Mouse (Mus musculus) bone marrow, adult 2 months (tissue): ENCODE data around the gene Lrrc29. TPM values are rescaled to one million over a fixed set of nuclear protein-coding genes. Genes with fewer than 3 reads are reported as not detected.
"Not testable (repeated sequence)": the region's sequence is repeated elsewhere in the genome, so short reads cannot be mapped to it uniquely, and the experiment has no call there.

Experiments
- H3K27ac ChIP-seq: fragments of 200-500 bp; 2 replicates; pipeline ENCODE4 v1.5.1; 2012; ENCODE audit warnings: low read depth, mild to moderate bottlenecking, control low read depth, inconsistent platforms, low read length; ENCODE audit not compliant: control insufficient read depth, poor library complexity, insufficient read depth
- H3K4me1 ChIP-seq: fragments of 200-500 bp; 2 replicates; pipeline ENCODE4 v1.6.1; 2011; ENCODE audit warnings: low read length; ENCODE audit not compliant: control insufficient read depth, insufficient read depth
- H3K4me3 ChIP-seq: fragments of 200-500 bp; replicated peaks from 2 replicates; pipeline ENCODE3; 2011; ENCODE audit warnings: mild to moderate bottlenecking, low read depth, low read length, control low read depth; ENCODE audit not compliant: control insufficient read depth
- CTCF ChIP-seq: fragments of 200-500 bp; IDR thresholded peaks from 2 replicates; pipeline ENCODE4 v1.5.1; 2011; ENCODE audit warnings: low read length, control low read depth; ENCODE audit not compliant: control insufficient read depth, insufficient read depth
- POLR2A ChIP-seq: fragments of 200-500 bp; IDR thresholded peaks from 2 replicates; pipeline ENCODE4 v1.6.1; 2011; ENCODE audit warnings: low read depth, mild to moderate bottlenecking, control low read depth, low read length, borderline replicate concordance; ENCODE audit not compliant: control insufficient read depth
- WGBS: fragments of 180-500 bp; shearing (Covaris S2); methylation state at CpG from one replicate; pipeline ENCODE4 v1.1.7; 2018; 5-methylcytosine and 5-hydroxymethylcytosine counted together
- polyA plus RNA-seq: library from polyadenylated mRNA; stranded (reverse); fragments of >200 nt; gene quantifications from 2 replicates; pipeline ENCODE4 v1.2.4, GENCODE M21; 2011; ENCODE audit warnings: low replicate concordance; ENCODE audit not compliant: missing spikeins, insufficient read depth, insufficient read length

Lrrc29 gene
- polyA plus RNA-seq, 1 experiment = 19.9 TPM

DNA sequence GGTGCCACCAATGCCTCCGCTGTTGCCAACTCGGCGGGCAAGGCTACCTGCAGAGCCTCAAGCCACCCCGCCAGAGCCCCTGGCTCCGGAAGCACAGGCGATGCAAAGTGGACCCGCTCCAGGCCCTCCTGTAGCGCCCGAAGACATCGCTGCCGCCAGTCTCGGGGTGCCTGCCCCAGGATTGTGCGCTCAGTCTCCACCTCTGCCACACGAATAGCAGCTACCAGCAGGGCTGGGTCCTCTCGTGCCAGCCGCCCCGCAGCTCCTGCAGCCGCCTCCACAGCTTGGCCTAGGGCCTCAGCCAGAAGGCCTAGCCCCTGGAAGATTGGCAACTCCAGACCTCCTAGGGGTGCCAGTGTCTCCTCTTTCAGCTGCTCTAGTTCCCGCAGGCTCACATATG is 32.7 kb downstream of the Lrrc29 start:
- Histone ChIP-seq H3K4me1 (peaks cover 7% of the 10 kb centered on the region), H3K27ac (no peak overlapping the region), H3K4me3 (no peak overlapping the region)
- TF ChIP-seq CTCF = no peak
- TF ChIP-seq POLR2A = no peak
- WGBS = 93% methylated on average over 19 of the region's 19 CpGs

DNA sequence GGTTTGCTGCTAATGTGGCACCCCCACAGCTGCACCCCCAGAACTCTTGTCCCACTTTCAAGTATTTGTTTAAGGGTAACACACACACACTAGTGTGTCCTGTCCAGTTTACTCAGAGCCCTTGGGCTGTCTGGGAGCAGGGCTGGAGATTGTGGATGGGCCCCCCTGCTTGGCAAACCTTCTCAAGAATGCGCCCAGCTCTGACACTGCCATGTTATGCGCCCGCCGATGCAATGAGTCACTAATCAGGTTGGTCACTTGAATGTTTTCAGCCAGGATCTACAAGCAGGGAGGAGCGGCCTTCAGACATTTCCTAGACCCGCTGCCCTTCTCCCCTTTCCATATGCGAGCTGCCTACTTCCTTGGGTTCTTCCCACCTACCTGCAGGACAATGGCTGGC is 33.6 kb downstream of the Lrrc29 start:
- no peak overlapping the region for H3K27ac ChIP-seq
- peaks cover 5% of the 10 kb centered on the region for H3K4me1 ChIP-seq
- 89% methylated on average over 7 of the region's 7 CpGs for WGBS
- no peak overlapping the region for H3K4me3 ChIP-seq
- TF ChIP-seq CTCF = no peak
- no peak for TF ChIP-seq POLR2A

DNA sequence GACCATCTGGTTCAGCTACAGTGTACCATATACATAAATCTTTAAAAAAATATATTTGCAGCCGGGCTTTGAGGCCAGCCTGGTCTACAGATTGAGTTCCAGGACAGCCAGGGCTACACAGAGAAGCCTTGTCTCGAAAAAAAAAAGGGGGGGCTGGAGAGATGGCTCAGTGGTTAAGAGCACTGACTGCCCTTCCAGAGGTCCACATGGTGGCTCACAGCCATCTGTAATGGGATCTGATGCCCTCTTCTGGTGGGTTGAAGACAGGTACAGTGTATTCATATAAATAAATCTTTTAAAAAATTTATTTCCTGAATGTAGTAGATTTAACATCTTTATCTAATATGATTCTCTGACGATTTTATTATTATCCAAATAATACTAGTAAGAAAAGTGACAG is 34.3 kb downstream of the Lrrc29 start:
- WGBS = 52% methylated on average over 3 of the region's 3 CpGs
- H3K4me1 ChIP-seq, H3K4me3 ChIP-seq, H3K27ac ChIP-seq: not testable (repeated sequence)
- TF ChIP-seq CTCF = peak; percentile 6; the same call in 1 of the 2 replicates

DNA sequence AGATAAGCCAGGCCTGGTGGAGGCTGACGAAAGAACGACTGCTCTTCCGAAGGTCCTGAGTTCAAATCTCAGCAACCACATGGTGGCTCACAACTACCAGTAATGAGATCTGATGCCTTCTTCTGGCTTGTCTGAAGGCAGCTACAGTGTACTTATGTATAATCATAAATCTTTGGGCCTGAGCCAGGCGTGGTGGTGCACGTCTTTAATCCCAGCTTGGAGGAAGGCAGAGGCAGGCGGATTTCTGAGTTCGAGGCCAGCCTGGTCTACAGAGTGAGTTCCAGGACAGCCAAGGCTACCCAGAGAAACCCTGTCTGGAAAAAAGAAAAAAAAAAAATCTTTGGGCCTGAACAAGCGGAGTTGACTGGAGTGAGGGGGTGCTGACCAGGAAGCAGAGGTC is 34.7 kb downstream of the Lrrc29 start:
- 77% methylated on average over 8 of the region's 8 CpGs for WGBS
- not testable (repeated sequence) for H3K27ac ChIP-seq, H3K4me3 ChIP-seq, H3K4me1 ChIP-seq

DNA sequence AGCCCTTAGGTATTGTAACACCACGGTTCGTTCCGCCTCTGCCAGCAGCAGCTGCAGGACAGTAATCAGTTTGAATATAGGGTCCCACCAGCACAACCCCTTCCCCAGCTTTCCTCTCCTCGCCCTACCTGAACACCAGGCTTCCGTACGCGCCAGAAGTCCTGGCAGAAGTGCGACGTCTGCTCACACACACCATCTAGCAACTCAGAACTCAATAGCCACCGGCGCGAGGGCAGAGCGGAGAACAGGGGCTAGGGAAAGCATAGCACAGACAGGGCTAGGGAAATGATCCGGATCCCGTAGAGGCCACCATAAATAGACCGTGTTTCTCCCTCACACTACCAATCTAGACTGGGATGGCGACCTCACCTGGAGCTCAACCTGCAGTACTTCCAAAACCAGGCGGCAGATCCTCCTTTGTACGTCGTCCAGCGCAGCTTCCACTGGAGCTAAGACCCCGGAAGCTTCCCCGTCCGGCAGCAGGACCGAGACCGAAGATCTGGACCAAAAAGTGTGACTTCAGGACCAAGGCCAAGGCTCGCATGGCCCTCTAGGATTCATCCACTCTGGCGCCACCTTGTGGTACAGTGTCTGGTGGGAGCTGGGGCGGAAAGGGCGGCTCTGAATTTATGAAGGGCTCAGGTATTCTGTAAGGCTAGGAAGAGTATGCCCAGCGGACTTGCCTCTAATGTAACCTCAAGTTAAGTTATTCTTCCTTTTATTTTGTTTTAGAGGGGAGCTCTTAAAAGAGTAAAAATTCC is 35.3 kb downstream of the Lrrc29 start:
- Histone ChIP-seq H3K4me3 (no peak overlapping the region), H3K27ac (no peak overlapping the region), H3K4me1 (peaks cover 4% of the 10 kb centered on the region)
- WGBS = 27% methylated on average over 31 of the region's 31 CpGs
- TF ChIP-seq CTCF (peak; percentile 98), POLR2A (no peak)

DNA sequence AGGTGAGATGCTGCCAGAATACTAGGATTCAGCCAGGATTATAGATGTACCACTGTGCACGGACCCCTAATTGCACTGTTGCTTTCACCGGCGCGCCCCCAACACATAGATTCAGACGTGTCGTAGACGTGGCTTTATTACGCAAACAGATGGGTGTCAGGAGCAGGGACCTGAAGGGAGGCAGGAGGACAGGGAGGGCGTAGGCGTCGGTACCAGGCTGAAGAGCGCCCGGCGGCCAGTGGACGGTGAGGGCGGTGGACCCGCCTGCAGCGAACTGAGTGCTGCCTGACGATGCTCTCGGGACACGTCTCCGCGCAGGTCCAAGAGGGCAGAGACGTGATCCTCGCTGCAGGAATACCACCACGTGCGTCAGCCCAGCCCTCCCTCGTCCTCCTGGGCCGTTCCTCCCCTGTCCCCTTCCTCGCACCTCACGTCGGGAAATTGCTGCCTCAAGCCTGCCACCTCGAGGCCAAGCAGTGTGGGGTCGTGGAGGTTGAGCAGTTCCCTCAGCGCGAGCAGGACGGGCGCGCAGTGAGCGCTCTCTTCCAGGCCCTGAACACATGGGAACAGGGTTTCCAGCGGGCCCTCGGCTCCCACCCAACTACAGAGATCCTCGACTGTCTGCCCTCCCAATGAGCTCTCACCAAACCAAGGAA is 36.1 kb downstream of the Lrrc29 start, which contains the start of gene 4931428F04Rik:
Gene 4931428F04Rik, minus strand, starts transcription at position 60 of the 656 bp plus-strand sequence.
- peak within 1 kb of the TSS; percentile 80 for H3K4me3 ChIP-seq
- peaks cover 4% of the 10 kb centered on the region for H3K4me1 ChIP-seq
- peak within 1 kb of the TSS; percentile 51 for H3K27ac ChIP-seq
- 5% methylated on average over 43 of the region's 43 CpGs for WGBS
- no peak for TF ChIP-seq POLR2A
- TF ChIP-seq CTCF = peak; percentile 57; the same call in 1 of the 2 replicates

DNA sequence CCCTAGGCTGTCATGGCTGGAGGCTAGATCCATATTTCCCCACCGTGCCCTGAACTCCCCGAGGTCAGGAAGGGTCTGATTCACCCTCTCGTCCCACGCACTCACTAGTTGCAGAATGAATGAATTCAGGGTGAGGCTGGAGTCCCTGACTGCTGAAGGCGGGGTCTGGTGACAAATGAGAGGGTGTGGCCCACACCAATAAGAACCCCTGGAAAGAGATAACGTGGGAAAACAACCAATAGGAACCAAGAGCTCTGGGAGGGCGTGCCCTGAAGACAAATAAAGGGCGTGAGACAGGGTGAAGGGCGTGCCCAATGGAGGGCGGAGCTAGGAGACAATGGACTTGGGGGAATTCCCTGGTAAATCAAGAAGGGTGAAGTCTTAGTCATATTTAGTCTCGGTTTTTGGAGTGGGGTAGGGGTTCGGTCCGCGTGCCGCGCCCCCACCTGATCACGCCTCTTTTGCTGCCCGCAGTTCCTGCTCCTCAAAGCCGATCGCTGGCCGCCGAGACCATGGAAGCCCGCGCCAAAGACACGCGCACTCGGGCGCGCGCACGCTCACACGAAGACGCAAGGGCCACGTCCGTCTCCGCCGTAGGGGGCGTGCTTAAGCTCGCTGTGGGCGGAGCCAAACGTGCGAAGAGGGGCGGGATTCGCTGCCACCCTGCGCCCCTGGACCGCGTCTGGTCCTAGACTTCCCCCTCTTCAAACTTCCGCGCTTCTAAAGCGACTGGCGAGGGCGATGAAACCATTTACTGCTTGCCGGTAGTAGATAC is 36.9 kb downstream of the Lrrc29 start:
- WGBS = under 1% methylated on average over 53 of the region's 53 CpGs
- peak overlapping the region; percentile 51 for H3K27ac ChIP-seq
- H3K4me1 ChIP-seq = peaks cover 4% of the 10 kb centered on the region
- TF ChIP-seq POLR2A = peak; percentile 66; the same call in 1 of the 2 replicates
- peak; percentile 18; the same call in 1 of the 2 replicates for TF ChIP-seq CTCF
- peak overlapping the region; percentile 80 for H3K4me3 ChIP-seq

DNA sequence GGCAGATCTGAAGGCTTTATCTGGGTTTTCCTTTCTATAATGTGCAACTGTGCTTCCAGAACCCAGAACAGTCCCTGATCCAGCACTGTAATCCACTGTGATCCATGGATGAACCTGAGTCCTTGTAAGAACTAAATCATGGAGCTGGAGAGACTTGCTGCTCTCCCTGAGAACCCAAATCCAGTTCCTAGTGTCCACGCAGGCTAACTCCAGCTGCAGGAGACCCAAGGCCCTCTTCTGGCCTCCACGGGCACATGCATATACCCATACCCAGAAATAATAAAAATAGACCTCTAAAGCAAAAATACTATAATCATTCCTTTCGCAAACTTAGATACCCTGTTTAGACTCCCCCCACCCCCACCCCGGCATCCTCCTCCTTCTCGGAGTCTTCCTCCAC is 37.8 kb downstream of the Lrrc29 start:
- peaks cover 4% of the 10 kb centered on the region for H3K4me1 ChIP-seq
- WGBS = 90% methylated on average over 5 of the region's 5 CpGs
- no peak overlapping the region for H3K4me3 ChIP-seq
- TF ChIP-seq POLR2A = no peak
- TF ChIP-seq CTCF = no peak
- H3K27ac ChIP-seq = no peak overlapping the region
